Mouse (Mus musculus): ENCODE measurements at regions not wholly inside any gene's neighbourhood (a gene's known extent, or its start where the extent isn't known, plus 50 kb on each side); places are given as distances from the start of the nearest gene placed in this dataset.
"Not testable (repeated sequence)": the region's sequence is repeated elsewhere in the genome, so short reads cannot be mapped to it uniquely, and the experiment has no call there.

- Histone ChIP-seq H3K36me3 (no peaks in the 10 kb centered on the region), H3K9ac (no peak overlapping the region), H3K27me3 (replicated peaks) (no peaks in the 10 kb centered on the region), H3K4me3 (no peak overlapping the region), H3K9me3 (no peaks in the 10 kb centered on the region), H3K4me1 (peaks cover 20% of the 10 kb centered on the region), H3K4me2 (peak overlapping the region; percentile 54), H3K27ac (replicated peaks) (peak overlapping the region; percentile 81)
- peak; percentile 61; the same call in 1 of the 2 replicates for ATAC-seq (ENCODE audit: extremely low read depth, insufficient number of reproducible peaks, low FRiP score, low TSS enrichment)
- 9% methylated on average over 12 of the region's 12 CpGs for WGBS
These were observed 453.3 kb upstream of the Kif18a start for GRCm38 (mm10) chr2:108827106-108827838.

- Histone ChIP-seq H3K27ac (replicated peaks) (peak overlapping the region; percentile 81), H3K27me3 (replicated peaks) (no peaks in the 10 kb centered on the region), H3K9ac (no peak overlapping the region), H3K4me2 (peak overlapping the region; percentile 54), H3K4me1 (peaks cover 20% of the 10 kb centered on the region), H3K36me3 (no peaks in the 10 kb centered on the region), H3K9me3 (no peaks in the 10 kb centered on the region), H3K4me3 (no peak overlapping the region)
- 50% methylated on average over 3 of the region's 3 CpGs for WGBS
- ATAC-seq (ENCODE audit: extremely low read depth, insufficient number of reproducible peaks, low FRiP score, low TSS enrichment), result no peak
These were observed 452.4 kb upstream of the Kif18a start for GRCm38 (mm10) chr2:108827974-108828700.

GRCm38 (mm10) chr2:108843855-108844254 is 436.7 kb upstream of the Kif18a start:
- H3K4me1 ChIP-seq; H3K9me3 ChIP-seq; H3K4me2 ChIP-seq; ATAC-seq (ENCODE audit: extremely low read depth, insufficient number of reproducible peaks, low FRiP score, low TSS enrichment); H3K9ac ChIP-seq; H3K4me3 ChIP-seq; H3K36me3 ChIP-seq; H3K27ac ChIP-seq (replicated peaks); H3K27me3 ChIP-seq (replicated peaks): not testable (repeated sequence)
- WGBS, result 72% methylated on average over 2 of the region's 2 CpGs

GRCm38 (mm10) chr2:108848051-108848450 is 432.5 kb upstream of the Kif18a start:
- no peaks in the 10 kb centered on the region for H3K27me3 ChIP-seq (replicated peaks)
- no peak overlapping the region for H3K9ac ChIP-seq
- H3K4me3 ChIP-seq, result no peak overlapping the region
- H3K27ac ChIP-seq (replicated peaks), result no peak overlapping the region
- no peak overlapping the region for H3K4me2 ChIP-seq
- WGBS, result 78% methylated on average over 3 of the region's 3 CpGs
- H3K9me3 ChIP-seq, result no peaks in the 10 kb centered on the region
- H3K4me1 ChIP-seq, result no peaks in the 10 kb centered on the region
- no peak for ATAC-seq (ENCODE audit: extremely low read depth, insufficient number of reproducible peaks, low FRiP score, low TSS enrichment)
- H3K36me3 ChIP-seq, result no peaks in the 10 kb centered on the region

DNA sequence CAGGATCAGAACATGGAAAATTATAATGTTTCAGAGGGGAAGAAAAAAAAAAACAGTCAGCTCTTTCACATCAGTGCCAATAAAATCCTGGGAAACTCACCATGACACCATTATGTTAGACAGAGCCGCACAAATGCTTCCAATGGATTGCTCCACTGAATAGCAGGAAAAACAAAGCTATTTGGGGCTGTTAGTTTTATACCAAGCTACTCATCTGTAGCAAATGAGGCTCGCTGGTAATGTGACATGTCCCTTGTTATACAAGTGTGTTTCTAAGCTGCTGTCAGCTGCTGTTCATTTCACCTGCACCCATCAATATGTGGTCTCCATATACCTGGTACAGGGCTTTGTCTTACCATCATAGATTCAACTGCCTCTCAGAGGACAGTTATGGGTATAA is 426.1 kb upstream of the Kif18a start:
- no peak overlapping the region for H3K4me2 ChIP-seq
- no peaks in the 10 kb centered on the region for H3K36me3 ChIP-seq
- no peaks in the 10 kb centered on the region for H3K4me1 ChIP-seq
- H3K27ac ChIP-seq (replicated peaks), result no peak overlapping the region
- H3K9ac ChIP-seq, result no peak overlapping the region
- H3K4me3 ChIP-seq, result no peak overlapping the region
- H3K27me3 ChIP-seq (replicated peaks), result no peaks in the 10 kb centered on the region
- H3K9me3 ChIP-seq, result no peaks in the 10 kb centered on the region
- 74% methylated on average over 2 of the region's 2 CpGs for WGBS
- no peak for ATAC-seq (ENCODE audit: extremely low read depth, insufficient number of reproducible peaks, low FRiP score, low TSS enrichment)

DNA sequence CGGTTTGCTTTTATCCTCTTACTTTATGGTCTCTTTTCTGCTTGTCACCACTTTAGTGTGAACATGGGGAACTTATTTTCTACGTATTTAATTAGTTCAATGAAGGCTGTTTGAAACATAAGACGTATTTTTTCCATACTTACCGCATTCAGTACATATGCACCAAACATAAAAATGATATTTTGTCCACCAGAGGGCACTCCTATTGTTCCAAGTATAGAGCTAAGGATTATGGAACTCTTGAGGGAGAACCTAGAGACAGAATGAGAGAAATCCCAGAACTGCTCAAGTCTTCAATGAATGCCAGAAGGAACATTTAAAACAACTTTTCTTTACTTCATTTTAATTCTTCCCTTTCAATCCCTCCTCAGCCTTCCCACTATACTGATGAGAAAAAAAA is 403.4 kb upstream of the Kif18a start:
- 56% methylated on average over 4 of the region's 4 CpGs for WGBS
- ATAC-seq (ENCODE audit: extremely low read depth, insufficient number of reproducible peaks, low FRiP score, low TSS enrichment), result no peak

DNA sequence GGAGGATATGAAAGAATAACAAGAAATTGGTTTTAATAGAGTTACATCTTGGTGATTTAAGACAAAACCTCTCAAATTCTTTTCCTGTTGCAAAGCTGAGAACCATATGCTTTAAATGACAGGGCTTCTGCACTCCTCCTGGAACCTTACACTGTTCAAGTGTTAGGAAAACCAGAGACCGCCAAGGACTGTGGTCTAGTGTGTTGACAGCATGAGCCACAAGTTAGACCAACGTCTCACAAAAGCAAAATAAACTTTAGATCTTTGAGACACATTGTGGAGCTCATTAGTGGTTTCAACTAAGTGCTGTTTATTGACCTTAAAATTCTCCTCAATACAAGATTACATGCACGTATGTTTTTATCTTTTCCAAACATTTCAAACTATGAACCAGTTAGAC is 402.9 kb upstream of the Kif18a start:
- H3K9me3 ChIP-seq, result no peaks in the 10 kb centered on the region
- no peaks in the 10 kb centered on the region for H3K4me1 ChIP-seq
- no peaks in the 10 kb centered on the region for H3K27me3 ChIP-seq (replicated peaks)
- H3K4me2 ChIP-seq, result no peak overlapping the region
- no peak for ATAC-seq (ENCODE audit: extremely low read depth, insufficient number of reproducible peaks, low FRiP score, low TSS enrichment)
- H3K27ac ChIP-seq (replicated peaks), result no peak overlapping the region
- no peak overlapping the region for H3K4me3 ChIP-seq
- 40% methylated on average over 3 of the region's 3 CpGs for WGBS
- no peaks in the 10 kb centered on the region for H3K36me3 ChIP-seq
- H3K9ac ChIP-seq, result no peak overlapping the region

More for the DNA sequence above, 403.4 kb upstream of the Kif18a start:
- Histone ChIP-seq H3K4me2 (no peak overlapping the region), H3K9ac (no peak overlapping the region), H3K4me3 (no peak overlapping the region), H3K9me3 (no peaks in the 10 kb centered on the region), H3K36me3 (no peaks in the 10 kb centered on the region), H3K27me3 (replicated peaks) (no peaks in the 10 kb centered on the region), H3K27ac (replicated peaks) (no peak overlapping the region), H3K4me1 (no peaks in the 10 kb centered on the region)

DNA sequence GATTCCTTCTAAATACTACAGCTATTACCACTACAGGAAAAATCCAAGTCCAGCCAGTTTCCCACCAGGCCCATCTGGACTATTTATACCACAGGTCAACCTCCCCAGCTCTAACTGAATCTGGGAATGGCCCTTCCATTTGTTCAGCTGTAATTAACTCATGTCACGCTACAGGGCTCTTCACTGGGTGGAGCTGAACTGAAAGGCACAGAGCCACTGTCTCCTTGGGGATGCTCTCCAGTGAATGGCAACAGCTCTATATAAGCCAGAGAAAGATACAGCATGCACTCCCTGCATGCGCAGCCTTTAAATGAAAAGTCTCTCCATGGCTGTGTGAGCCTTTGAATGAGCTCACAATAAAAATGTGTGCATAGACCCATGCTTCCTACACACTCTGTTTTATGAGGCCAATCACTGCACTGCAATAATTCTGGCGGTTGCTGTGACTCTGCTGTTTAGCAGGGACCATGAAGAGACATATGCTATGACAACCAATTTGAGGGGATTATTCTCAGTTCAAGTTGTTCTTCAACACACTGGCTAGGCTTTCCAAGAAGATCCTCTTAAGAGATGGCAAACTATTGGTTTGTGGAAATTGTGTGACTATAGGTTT is 376.3 kb upstream of the Kif18a start:
- H3K27me3 ChIP-seq (replicated peaks), result no peaks in the 10 kb centered on the region
- H3K9me3 ChIP-seq, result no peaks in the 10 kb centered on the region
- ATAC-seq (ENCODE audit: extremely low read depth, insufficient number of reproducible peaks, low FRiP score, low TSS enrichment), result no peak
- no peaks in the 10 kb centered on the region for H3K36me3 ChIP-seq
- H3K4me1 ChIP-seq, result no peaks in the 10 kb centered on the region
- H3K4me2 ChIP-seq, result no peak overlapping the region
- 71% methylated on average over 3 of the region's 3 CpGs for WGBS
- no peak overlapping the region for H3K9ac ChIP-seq
- no peak overlapping the region for H3K4me3 ChIP-seq
- no peak overlapping the region for H3K27ac ChIP-seq (replicated peaks)

DNA sequence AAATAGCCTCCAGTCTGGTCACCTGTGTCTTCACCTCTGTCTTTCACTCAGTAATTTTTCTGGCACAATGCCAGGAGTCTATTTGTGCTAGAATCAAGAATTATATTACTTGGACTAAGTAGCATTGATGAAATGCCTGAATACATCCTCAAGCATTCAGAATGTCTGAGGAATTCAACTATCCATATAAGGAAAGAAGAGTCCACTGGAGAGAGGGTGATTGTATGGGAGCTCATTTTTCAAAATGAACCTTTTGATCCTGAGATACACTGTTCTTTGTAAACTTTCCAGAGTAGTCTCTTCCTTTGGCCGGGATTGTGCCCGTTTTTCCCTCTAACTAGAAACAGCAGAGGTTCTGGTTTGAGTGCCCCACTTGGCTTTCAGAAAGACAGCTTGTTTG is 367.0 kb upstream of the Kif18a start:
- Histone ChIP-seq H3K4me1 (no peaks in the 10 kb centered on the region), H3K27ac (replicated peaks) (no peak overlapping the region), H3K9me3 (no peaks in the 10 kb centered on the region), H3K9ac (no peak overlapping the region), H3K36me3 (no peaks in the 10 kb centered on the region), H3K27me3 (replicated peaks) (no peaks in the 10 kb centered on the region), H3K4me3 (no peak overlapping the region), H3K4me2 (no peak overlapping the region)
- no peak for ATAC-seq (ENCODE audit: extremely low read depth, insufficient number of reproducible peaks, low FRiP score, low TSS enrichment)
- WGBS, result 81% methylated on average over 2 of the region's 2 CpGs

- Histone ChIP-seq H3K4me1 (no peaks in the 10 kb centered on the region), H3K9ac (no peak overlapping the region), H3K27me3 (replicated peaks) (no peaks in the 10 kb centered on the region), H3K9me3 (no peaks in the 10 kb centered on the region), H3K4me2 (no peak overlapping the region), H3K36me3 (no peaks in the 10 kb centered on the region), H3K4me3 (no peak overlapping the region), H3K27ac (replicated peaks) (no peak overlapping the region)
- no peak for ATAC-seq (ENCODE audit: extremely low read depth, insufficient number of reproducible peaks, low FRiP score, low TSS enrichment)
- WGBS, result 47% methylated on average over 3 of the region's 3 CpGs
These were observed 366.6 kb upstream of the Kif18a start for GRCm38 (mm10) chr2:108913967-108914366.

GRCm38 (mm10) chr2:108919500-108920045 is 361.0 kb upstream of the Kif18a start:
- Histone ChIP-seq H3K27me3 (replicated peaks) (no peaks in the 10 kb centered on the region), H3K4me1 (no peaks in the 10 kb centered on the region), H3K27ac (replicated peaks) (no peak overlapping the region), H3K9me3 (no peaks in the 10 kb centered on the region), H3K9ac (no peak overlapping the region), H3K36me3 (no peaks in the 10 kb centered on the region), H3K4me3 (no peak overlapping the region), H3K4me2 (no peak overlapping the region)
- 45% methylated on average over 3 of the region's 3 CpGs for WGBS
- no peak for ATAC-seq (ENCODE audit: extremely low read depth, insufficient number of reproducible peaks, low FRiP score, low TSS enrichment)

Data from heart, embryonic 13.5 days (tissue).